Mouse (Mus musculus) olfactory bulb, adult 2 months (tissue): ENCODE data around the gene Pcx. TPM values are rescaled to one million over a fixed set of nuclear protein-coding genes. Genes with fewer than 3 reads are reported as not detected.
"Not testable (repeated sequence)": the region's sequence is repeated elsewhere in the genome, so short reads cannot be mapped to it uniquely, and the experiment has no call there.

Experiments
- H3K27ac ChIP-seq: fragments of 200-500 bp; 2 replicates; pipeline ENCODE4 v1.5.1; 2012; ENCODE audit warnings: low read depth, low read length; ENCODE audit not compliant: insufficient read depth
- H3K4me1 ChIP-seq: fragments of 200-500 bp; 2 replicates; pipeline ENCODE4 v1.6.1; 2012; ENCODE audit warnings: low read length; ENCODE audit not compliant: control insufficient read depth, insufficient read depth
- H3K4me3 ChIP-seq: fragments of 200-500 bp; 2 replicates; pipeline ENCODE4 v1.5.1; 2012; ENCODE audit warnings: mild to moderate bottlenecking, low read depth, low read length, moderate library complexity; ENCODE audit not compliant: insufficient read depth
- CTCF ChIP-seq: fragments of 200-500 bp; IDR thresholded peaks from 2 replicates; pipeline ENCODE4 v1.5.1; 2012; ENCODE audit warnings: low read depth, mild to moderate bottlenecking, low read length, moderate library complexity; ENCODE audit not compliant: insufficient read depth
- POLR2A ChIP-seq: fragments of 200-500 bp; IDR thresholded peaks from 2 replicates; pipeline ENCODE4 v1.6.1; 2012; ENCODE audit warnings: mild to moderate bottlenecking, low read depth, low read length, moderate library complexity; ENCODE audit not compliant: insufficient read depth
- WGBS: fragments of 180-500 bp; shearing (Covaris S2); methylation state at CpG from one replicate; pipeline ENCODE4 v1.1.7; 2018; 5-methylcytosine and 5-hydroxymethylcytosine counted together
- polyA plus RNA-seq: library from polyadenylated mRNA; stranded (reverse); fragments of >200 nt; gene quantifications from 2 replicates; pipeline ENCODE4 v1.2.4, GENCODE M21; 2012; ENCODE audit warnings: low replicate concordance; ENCODE audit not compliant: missing spikeins, insufficient read depth, insufficient read length

The Pcx gene
- polyA plus RNA-seq, 1 experiment = not detected

DNA sequence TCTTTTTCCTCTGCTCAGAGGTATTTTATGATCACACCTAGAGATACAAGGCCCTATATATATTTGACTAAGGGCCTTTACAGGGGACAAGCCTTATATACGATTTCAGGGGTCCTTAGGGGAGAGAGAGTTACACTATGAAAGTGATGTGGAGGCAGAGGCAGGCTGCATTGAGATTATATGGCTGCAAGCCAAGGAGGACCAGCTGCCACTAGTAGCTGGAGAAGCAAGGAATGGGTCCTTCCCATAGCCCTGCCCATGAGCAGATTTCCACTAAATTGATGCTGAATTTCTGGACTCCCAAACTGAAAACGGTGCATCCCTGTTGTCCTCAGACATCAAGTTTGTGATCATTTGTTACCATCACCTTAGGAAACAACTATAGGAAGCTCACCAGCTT lies 73.6 kb downstream of the Pcx start:
- Histone ChIP-seq H3K27ac (no peak overlapping the region), H3K4me3 (no peak overlapping the region), H3K4me1 (peaks cover 14% of the 10 kb centered on the region)
- 21% methylated on average over 2 of the region's 2 CpGs for WGBS
- TF ChIP-seq CTCF = no peak
- TF ChIP-seq POLR2A = no peak

DNA sequence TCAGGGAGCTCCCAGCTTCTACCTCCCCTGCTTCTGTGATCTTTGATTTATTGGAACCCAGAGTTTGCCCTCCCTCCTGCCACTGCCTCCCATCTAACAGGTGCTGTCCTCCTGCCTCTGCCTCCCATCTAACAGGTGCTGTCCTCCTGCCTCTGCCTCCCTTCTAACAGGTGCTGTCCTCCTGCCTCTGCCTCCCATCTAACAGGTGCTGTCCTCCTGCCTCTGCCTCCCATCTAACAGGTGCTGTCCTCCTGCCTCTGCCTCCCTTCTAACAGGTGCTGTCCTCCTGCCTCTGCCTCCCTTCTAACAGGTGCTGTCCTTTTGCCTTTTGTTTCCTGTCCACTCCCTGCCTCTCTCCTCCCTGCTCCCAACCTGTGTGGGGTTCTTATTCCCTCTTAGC lies 76.5 kb downstream of the Pcx start:
- Histone ChIP-seq H3K4me1 (peaks cover 14% of the 10 kb centered on the region), H3K27ac (peak overlapping the region; percentile 92)
- H3K4me3 ChIP-seq = not testable (repeated sequence)

DNA sequence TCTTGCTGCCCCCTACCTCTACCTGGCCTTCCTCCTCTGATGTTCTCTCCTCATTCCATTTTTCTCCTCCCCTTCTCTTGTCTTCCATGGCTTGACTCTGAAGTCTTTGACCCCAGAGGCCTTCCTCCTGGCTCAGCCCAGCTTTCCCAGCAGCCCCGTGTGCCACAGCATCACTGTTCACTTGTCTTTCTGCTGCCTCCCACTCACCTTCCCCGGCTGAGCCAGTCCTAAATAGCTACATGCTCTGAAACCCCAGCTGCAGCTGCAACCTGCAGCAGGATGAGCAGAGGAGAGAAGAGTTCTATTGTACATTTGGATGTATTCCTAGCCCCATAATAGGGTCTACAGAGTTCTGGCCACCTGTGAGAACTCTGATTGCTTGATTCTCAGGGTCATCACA lies 77.2 kb downstream of the Pcx start:
- 26% methylated on average over 2 of the region's 2 CpGs for WGBS
- no peak overlapping the region for H3K4me3 ChIP-seq
- TF ChIP-seq POLR2A (no peak), CTCF (no peak)
- peaks cover 14% of the 10 kb centered on the region for H3K4me1 ChIP-seq
- peak overlapping the region; percentile 92 for H3K27ac ChIP-seq

DNA sequence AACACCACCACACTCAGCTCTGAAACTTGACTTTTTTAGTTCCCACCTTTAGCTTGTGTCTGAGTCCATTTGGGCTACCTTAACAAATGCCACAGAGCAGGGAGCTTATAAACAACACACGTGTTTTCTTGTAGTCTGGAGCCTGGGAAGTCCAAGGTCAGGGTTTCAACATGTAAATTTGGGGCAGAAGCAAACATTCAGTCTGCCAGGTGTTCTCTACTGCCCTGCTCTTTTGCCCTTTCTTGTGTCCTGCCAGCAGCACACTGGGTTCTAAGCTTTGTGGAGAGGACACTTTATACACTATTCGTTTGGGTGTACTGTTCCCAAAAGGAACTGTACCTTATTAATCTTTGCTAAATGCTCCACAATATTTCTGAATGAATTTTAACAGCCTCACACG lies 78.2 kb downstream of the Pcx start:
- TF ChIP-seq POLR2A (no peak), CTCF (no peak)
- Histone ChIP-seq H3K4me1 (peaks cover 14% of the 10 kb centered on the region), H3K4me3 (no peak overlapping the region), H3K27ac (0 out of 2 replicates have a peak overlapping the region, but pooled peaks have one; percentile 34)
- 76% methylated on average over 3 of the region's 3 CpGs for WGBS

DNA sequence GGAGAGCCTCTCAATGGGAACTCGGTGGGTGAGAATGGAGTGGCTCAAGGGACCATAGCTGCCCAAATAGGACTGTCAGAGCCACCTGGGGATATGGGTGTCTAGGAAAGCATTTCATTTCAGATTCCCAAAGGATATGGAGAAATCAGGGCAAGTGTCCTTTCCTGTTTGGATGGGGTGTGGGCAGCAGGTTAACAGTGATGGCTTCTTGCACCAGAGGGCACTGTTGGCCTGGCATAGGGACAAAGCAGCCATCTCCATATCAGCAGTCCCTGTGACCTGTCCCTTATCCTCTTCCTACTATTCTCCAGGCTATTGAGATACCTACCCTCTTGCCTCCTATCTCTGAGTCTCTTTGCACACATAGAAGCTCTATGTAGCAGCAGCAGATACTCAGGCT lies 78.8 kb downstream of the Pcx start:
- Histone ChIP-seq H3K4me3 (no peak overlapping the region), H3K4me1 (peaks cover 14% of the 10 kb centered on the region), H3K27ac (no peak overlapping the region)
- WGBS = 78% methylated on average over 1 of the region's 1 CpGs
- TF ChIP-seq POLR2A = no peak
- no peak for TF ChIP-seq CTCF

DNA sequence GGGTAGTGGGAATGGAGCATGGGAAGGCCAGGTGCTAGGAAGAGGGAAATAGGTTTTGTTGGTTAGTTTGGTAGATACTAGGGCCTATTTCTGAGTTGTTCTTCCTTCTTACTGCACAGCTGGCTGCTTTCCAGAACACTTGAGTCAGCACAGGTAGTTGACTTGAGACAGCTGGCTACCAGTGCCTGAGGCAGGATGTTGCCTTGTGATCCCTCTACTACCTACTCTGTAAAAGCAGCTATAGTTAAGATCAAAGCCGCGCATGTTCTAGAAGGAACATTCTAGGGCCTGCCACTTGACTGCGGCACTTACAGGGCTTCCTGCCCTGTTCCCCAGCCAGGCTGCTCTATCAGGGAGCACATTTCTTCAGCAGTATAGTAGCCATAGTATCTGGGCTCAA lies 79.8 kb downstream of the Pcx start:
- 97% methylated on average over 3 of the region's 3 CpGs for WGBS
- Histone ChIP-seq H3K4me1 (peaks cover 14% of the 10 kb centered on the region), H3K4me3 (no peak overlapping the region), H3K27ac (no peak overlapping the region)
- TF ChIP-seq POLR2A = no peak
- TF ChIP-seq CTCF = no peak

DNA sequence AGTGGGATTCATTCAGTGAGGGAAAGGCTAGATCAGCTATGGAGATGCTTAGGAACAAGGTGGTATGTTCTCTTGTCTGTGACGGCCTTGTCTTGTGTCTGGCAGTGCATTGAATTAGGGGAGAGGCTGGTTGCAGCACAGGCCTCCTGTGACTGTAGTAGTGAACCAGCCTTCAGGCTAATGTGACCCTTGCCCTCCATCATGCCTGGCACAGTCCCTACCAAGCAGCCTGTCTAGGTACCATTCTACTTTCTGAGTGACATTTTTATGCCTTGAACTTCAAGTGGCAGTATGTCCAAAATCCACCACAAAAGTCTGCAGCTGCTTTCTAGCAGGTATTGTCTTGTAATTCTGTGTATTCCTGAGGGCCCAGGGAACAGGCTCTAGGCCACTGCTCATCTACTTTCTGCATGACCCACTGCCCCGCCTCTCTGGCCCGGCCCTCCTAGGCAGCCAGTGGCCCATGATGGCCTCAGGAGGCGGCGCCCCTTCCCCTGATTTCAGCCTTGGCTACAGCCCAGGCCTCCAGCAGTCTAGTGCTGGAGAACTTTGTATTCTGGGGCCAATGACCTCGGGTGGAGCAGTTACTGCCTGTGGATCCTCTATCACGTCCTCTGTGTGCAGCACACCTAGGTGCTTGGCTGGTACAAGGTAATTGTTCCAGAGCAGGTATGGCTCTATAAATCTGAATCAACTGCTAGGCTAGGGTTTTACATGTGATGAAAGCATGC lies 83.7 kb downstream of the Pcx start:
- Histone ChIP-seq H3K4me1 (no peaks in the 10 kb centered on the region), H3K4me3 (no peak overlapping the region), H3K27ac (no peak overlapping the region)
- WGBS = 62% methylated on average over 7 of the region's 7 CpGs
- TF ChIP-seq CTCF = no peak
- no peak for TF ChIP-seq POLR2A

DNA sequence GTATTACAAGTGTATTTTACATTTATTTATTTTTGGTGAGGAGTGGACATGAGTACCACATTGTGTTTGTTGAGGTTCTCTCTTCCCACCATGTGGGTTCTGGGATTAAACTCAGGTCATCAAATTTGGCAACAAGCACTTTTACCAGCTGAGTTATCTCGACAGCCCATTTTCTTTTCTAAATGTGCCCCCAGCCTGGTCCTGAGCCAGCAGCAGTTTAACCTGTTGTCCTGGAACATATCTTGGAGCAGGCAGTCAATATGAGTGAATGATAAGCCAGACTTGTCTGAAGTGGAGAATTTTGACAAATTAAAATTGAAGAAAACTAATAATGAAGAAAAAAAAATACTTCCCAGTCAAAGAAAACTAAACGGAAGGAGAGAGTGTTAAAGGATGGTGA lies 85.8 kb downstream of the Pcx start:
- TF ChIP-seq POLR2A (no peak), CTCF (no peak)
- Histone ChIP-seq H3K4me1 (no peaks in the 10 kb centered on the region), H3K4me3 (no peak overlapping the region), H3K27ac (no peak overlapping the region)
- 81% methylated on average over 2 of the region's 2 CpGs for WGBS

DNA sequence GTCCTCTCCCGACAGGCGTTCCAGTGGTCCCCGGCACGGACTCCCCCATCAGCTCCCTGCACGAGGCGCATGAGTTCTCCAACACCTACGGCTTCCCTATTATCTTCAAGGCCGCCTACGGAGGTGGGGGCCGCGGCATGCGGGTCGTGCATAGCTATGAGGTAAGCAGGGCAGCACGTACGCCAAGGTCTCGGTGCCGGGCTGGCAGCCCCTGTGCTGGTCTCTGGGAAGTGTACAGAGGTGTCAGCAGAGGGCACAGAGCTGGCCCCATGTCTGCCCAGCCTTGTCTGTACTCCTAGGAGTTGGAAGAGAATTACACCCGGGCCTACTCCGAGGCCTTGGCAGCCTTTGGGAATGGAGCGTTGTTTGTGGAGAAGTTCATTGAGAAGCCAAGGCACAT lies 92.2 kb downstream of the Pcx start:
- 91% methylated on average over 20 of the region's 20 CpGs for whole genome bisulfite sequencing
- no peak overlapping the region for H3K27ac ChIP-seq
- TF ChIP-seq POLR2A = no peak
- no peak for TF ChIP-seq CTCF
- H3K4me3 ChIP-seq = no peak overlapping the region
- no peaks in the 10 kb centered on the region for H3K4me1 ChIP-seq

DNA sequence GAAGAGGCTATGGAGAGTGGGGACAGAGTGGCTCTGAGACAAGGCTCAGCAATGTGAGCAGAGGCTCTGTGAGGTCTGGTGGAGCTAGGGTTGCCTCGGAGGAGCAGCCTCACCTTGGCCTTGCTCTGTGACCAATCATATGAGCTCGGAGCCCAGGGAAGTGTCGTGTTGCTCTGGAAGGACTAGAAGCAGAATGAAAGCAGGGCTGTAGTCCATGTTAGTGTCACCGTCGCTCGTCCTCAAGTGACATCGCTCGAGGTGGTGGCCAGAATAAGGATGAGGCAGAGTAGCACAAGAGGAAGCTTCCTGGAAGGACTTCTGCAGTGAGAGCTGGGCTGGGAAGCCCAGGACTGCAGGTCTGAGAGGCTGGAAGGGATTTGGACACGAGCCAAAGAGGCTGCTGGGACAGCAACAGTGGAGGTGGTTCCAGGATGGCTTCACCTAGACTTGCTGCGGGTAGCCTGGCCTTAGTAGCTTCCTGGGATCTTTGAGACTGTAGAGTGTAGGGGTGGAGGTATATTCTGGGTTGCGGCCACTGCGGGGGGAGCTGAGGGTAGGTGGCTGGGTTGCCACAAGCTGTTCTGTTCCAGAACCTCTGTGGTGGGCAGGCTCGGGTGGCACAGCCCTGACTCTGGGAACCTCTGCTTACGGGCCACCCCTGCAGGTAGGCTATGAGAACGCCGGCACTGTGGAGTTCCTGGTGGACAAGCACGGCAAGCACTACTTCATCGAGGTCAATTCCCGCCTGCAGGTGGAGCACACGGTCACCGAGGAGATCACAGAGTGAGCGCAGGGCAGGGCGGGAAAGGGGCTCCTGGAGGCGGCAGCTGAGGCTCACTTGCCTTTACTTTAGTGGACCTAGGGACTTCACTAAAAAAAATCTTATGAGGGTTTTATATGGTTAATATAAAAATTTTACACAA lies 93.8 kb downstream of the Pcx start:
- H3K4me1 ChIP-seq = no peaks in the 10 kb centered on the region
- no peak overlapping the region for H3K4me3 ChIP-seq
- 65% methylated on average over 24 of the region's 24 CpGs for WGBS
- no peak overlapping the region for H3K27ac ChIP-seq
- no peak for TF ChIP-seq POLR2A
- TF ChIP-seq CTCF = no peak
